Mouse (Mus musculus) cortical plate, adult 2 months (tissue): ENCODE measurements at regions not wholly inside any gene's neighbourhood (a gene's known extent, or its start where the extent isn't known, plus 50 kb on each side); places are given as distances from the start of the nearest gene placed in this dataset.

Source experiments
- H3K27ac ChIP-seq: fragments of 200-500 bp; 2 replicates; pipeline ENCODE4 v1.5.1; 2012; ENCODE audit warnings: low read length, control low read depth, inconsistent platforms; ENCODE audit not compliant: insufficient read depth
- H3K4me1 ChIP-seq: fragments of 200-500 bp; 2 replicates; pipeline ENCODE4 v1.6.1; 2011; ENCODE audit warnings: low read length; ENCODE audit not compliant: control insufficient read depth, insufficient read depth
- H3K4me3 ChIP-seq: fragments of 200-500 bp; 2 replicates; pipeline ENCODE4 v1.5.1; 2011; ENCODE audit warnings: mild to moderate bottlenecking, low read length, control low read depth; ENCODE audit not compliant: insufficient read depth
- CTCF ChIP-seq: fragments of 200-500 bp; IDR thresholded peaks from 2 replicates; pipeline ENCODE4 v1.5.1; 2011; ENCODE audit warnings: mild to moderate bottlenecking, control low read depth, low read length; ENCODE audit not compliant: insufficient read depth; ENCODE audit errors: extremely low read depth
- POLR2A ChIP-seq: fragments of 200-500 bp; IDR thresholded peaks from 2 replicates; pipeline ENCODE4 v1.6.1; 2011; ENCODE audit warnings: mild to moderate bottlenecking, low read length, control low read depth; ENCODE audit not compliant: insufficient read depth; ENCODE audit errors: extremely low read depth

GRCm38 (mm10) chr12:15552210-15552609, 264.5 kb downstream of the Trib2 start:
- no peak for TF ChIP-seq CTCF
- H3K4me1 ChIP-seq = no peaks in the 10 kb centered on the region

DNA sequence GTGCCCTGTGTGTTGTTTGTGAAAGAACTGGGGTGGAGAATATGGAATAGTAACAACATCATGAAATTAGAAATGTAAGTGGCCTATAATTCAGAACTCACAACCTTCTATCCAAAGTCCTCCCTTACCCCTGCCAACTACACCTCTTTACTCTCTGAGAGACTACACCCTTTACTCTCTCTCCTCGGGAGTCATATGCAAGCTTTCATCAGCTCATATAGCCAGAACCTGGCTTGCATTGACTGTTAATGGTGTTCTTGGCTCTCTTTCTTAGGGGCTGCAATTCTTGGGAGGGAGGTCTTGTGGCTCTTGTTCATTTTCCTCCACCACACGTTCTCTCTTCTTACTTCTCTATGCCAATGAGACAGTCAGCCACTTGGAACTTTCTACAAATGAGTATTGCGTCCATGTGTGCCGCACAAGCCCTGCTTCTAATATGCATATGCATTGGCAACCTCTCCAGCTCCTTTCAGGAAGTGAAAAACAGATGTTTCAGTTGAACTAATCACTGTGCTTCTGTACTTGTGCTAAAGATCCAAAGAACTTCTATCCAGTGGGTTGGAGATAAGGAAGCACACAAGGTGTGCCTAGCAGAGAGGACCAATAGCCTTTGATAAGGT, 265.3 kb downstream of the Trib2 start:
- TF ChIP-seq POLR2A (no peak), CTCF (no peak)
- Histone ChIP-seq H3K4me1 (no peaks in the 10 kb centered on the region), H3K27ac (no peak overlapping the region), H3K4me3 (no peak overlapping the region)

More at GRCm38 (mm10) chr12:15552210-15552609, 264.5 kb downstream of the Trib2 start:
- Histone ChIP-seq H3K27ac (no peak overlapping the region), H3K4me3 (no peak overlapping the region)

GRCm38 (mm10) chr12:15544351-15544750, 272.4 kb downstream of the Trib2 start:
- H3K27ac ChIP-seq = no peak overlapping the region
- H3K4me1 ChIP-seq = no peaks in the 10 kb centered on the region
- TF ChIP-seq POLR2A (no peak), CTCF (no peak)
- no peak overlapping the region for H3K4me3 ChIP-seq

- no peak overlapping the region for H3K27ac ChIP-seq
- H3K4me1 ChIP-seq = no peaks in the 10 kb centered on the region
- no peak overlapping the region for H3K4me3 ChIP-seq
- no peak for TF ChIP-seq CTCF
- TF ChIP-seq POLR2A = no peak
These were observed 274.2 kb downstream of the Trib2 start for GRCm38 (mm10) chr12:15542486-15542885.

GRCm38 (mm10) chr12:15536852-15537368, 279.8 kb downstream of the Trib2 start:
- TF ChIP-seq POLR2A (no peak), CTCF (no peak)
- Histone ChIP-seq H3K4me1 (no peaks in the 10 kb centered on the region; the same call in 1 of the 2 replicates), H3K27ac (no peak overlapping the region), H3K4me3 (no peak overlapping the region)

DNA sequence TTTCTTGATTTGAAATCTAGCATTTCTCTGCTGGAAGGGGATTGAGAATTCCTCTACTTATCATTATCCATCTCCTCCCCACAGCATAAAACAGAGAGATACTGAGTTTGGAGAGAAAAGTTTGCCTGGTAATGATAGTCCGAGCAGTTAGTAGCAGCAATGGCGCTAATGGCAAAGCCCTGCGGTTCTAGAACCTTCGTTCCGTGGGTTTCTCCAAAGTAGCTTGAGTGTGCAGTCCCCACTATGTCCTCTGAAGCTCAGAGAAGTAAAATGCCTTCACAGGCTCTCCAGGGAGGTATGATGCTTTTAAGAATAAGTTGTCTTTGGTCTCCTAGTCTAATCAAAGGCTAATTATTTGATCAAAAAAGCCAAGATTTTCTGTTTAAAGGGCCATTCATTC, 280.5 kb downstream of the Trib2 start:
- Histone ChIP-seq H3K27ac (no peak overlapping the region), H3K4me1 (no peaks in the 10 kb centered on the region; the same call in 1 of the 2 replicates), H3K4me3 (no peak overlapping the region)
- no peak for TF ChIP-seq POLR2A
- no peak for TF ChIP-seq CTCF

DNA sequence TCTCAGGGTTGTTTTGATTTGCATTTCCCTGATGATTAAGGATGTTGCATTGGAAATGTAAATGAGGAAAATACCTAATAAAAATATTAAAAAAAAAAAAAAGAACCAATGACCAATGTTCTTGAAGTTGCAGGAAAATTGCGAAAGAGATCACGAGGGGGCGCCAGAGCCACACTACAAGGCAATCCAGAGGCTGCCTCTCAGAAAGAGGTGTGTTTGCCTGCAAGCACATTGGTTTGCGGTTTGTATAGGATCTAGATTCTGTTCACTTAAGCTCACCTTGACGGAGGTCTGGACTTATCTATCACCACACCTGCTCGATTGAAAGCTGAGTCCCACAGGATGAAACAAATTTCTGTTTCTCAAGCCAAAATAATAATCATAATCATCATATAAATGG, 280.9 kb downstream of the Trib2 start:
- TF ChIP-seq CTCF (peak; percentile 87), POLR2A (no peak)

GRCm38 (mm10) chr12:15520783-15521407, 295.8 kb downstream of the Trib2 start:
- TF ChIP-seq POLR2A = no peak
- no peak for TF ChIP-seq CTCF
- no peak overlapping the region for H3K4me3 ChIP-seq

More for the DNA sequence above, 280.9 kb downstream of the Trib2 start:
- H3K4me1 ChIP-seq = no peaks in the 10 kb centered on the region; the same call in 1 of the 2 replicates
- no peak overlapping the region for H3K4me3 ChIP-seq
- H3K27ac ChIP-seq = no peak overlapping the region

DNA sequence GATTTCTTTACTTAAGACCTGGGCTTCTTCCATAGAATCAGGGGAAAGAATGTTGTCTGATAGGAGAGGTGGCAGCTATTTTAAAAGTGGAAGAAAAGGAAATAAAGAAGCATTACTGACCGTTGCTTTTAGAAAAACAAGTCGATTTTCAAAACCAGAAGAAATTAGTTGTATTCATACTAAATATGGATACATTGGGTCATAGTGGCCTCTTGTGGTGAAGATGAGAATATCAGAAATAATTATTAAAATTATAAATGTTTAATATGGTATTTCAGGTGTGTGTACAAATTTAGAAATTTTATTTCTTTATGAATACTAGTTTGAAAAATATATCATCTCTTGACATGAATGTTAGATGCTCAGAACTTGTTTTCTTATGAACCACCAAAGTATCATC, 304.7 kb downstream of the Trib2 start:
- no peaks in the 10 kb centered on the region for H3K4me1 ChIP-seq
- TF ChIP-seq POLR2A (no peak), CTCF (no peak)
- H3K27ac ChIP-seq = no peak overlapping the region
- no peak overlapping the region for H3K4me3 ChIP-seq

More at GRCm38 (mm10) chr12:15520783-15521407, 295.8 kb downstream of the Trib2 start:
- Histone ChIP-seq H3K4me1 (no peaks in the 10 kb centered on the region), H3K27ac (no peak overlapping the region)

- TF ChIP-seq POLR2A = no peak
- TF ChIP-seq CTCF = peak; percentile 63; the same call in 1 of the 2 replicates
- Histone ChIP-seq H3K4me1 (no peaks in the 10 kb centered on the region), H3K27ac (no peak overlapping the region)
These were observed 309.1 kb downstream of the Trib2 start for GRCm38 (mm10) chr12:15507576-15507975.

More at GRCm38 (mm10) chr12:15507576-15507975, 309.1 kb downstream of the Trib2 start:
- H3K4me3 ChIP-seq = no peak overlapping the region
